Mouse (Mus musculus): ENCODE data around the gene Amph.

DNA sequence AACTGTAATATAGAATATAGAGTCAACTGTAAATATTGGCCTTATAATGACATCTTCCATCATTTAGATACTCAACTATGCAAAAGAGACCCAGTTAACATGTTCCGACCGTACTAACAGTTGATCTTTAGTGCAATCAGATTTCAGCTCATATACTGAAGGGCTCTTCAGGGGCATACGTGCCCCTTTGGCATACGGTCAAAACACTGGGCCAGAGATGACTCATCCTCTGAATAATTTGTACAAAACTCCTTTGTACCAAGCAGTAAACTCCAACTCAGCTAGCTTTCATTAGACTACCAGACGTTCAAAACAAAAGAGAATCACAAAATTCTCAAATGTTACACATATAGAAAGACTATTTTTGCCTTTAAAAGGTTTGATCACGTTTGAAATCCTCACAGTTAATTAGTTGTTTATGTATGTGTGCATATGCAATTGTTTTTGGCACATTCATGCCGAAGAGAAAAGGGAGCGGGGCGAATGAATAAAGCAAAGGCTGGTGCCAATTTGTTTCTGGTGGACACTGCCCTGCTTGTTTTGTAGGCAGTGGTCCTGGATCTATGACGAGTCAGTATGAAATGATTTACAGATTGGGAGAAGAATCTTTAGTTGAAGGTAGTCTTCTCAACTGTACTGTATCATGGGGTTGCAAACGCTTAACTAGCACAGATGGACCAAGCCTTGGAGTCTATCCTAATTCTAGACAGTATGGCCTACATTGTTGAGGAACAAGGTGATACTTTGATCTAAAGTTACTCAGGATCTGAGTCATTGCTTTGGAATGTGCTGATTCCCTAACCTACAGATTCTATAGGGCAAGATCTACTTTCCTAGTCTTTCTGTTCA is 8.3 kb downstream of the Amph start:
- TF ChIP-seq GATA1 (IDR thresholded peaks at IDR 0.05; ENCODE audit: borderline replicate concordance, low read length) (no peak), FLI1 (IDR thresholded peaks at IDR 0.05; ENCODE audit: low read length) (no peak)
